Mouse (Mus musculus): ENCODE results near the gene Defb29.
A peak's percentile ranks its signal among the peaks of the same experiment; 100 is the strongest.

Defb29 gene

DNA sequence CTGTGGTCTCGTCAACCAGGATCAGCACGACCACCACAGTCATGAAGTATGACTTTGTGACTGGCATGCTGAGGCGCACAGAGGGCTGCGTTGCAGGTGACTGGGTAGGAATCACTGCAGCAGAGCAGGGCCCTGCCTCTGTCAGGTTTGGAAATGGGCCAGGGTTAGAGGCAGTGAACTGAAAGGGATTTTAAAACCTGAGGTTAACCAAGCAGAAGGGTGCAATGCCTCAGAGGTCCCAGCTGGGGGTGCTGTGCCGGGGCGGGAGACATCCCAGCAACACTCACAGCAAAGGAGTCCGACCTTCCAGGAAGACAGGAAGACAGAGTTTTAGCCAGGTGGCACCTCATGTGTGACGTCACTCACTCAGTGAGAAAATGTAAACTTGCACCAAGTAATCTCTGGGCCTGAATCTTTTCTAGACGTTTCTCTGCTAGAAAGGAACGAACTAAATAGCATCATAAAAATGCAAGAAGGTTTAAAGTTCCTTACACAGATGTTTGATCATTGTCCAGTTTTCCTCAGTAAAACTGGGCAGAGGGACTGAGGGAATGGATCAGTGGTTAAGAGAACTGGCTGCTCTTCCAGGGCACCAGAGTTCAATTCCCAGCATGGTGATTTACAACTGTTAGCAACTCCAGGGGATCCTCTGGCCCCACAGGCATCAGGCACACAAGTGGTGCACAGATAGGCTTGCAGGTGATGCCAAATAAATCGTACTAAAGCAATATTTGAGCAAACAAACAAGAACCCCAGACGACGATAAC lies at the start of gene Defb29:
Gene Defb29 (minus strand): TSS at position 155 of the 767 bp plus-strand sequence.
- no peak for DNase-seq (ENCODE audit: low read depth)

DNA sequence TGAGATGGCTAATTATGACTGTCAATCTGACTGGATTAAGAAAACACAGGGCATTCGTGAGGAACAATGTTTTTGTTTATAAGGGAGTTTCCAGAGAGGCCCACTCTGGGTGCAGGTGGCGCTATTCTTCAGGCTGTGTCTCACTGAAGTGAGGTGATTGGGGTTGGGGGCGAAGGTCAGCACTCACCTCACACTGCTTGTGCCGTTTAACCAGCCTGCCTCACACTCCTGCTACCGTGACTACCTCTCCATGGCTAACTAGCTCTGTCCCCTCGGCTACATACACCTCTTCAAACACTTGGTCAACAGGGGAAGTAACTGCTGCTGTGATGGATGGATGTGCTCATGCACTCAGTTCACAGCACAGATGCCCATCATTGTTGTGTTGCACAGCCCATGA lies 49.1 kb upstream of the Defb29 start:
- no peak for DNase-seq (ENCODE audit: low read depth)

DNA sequence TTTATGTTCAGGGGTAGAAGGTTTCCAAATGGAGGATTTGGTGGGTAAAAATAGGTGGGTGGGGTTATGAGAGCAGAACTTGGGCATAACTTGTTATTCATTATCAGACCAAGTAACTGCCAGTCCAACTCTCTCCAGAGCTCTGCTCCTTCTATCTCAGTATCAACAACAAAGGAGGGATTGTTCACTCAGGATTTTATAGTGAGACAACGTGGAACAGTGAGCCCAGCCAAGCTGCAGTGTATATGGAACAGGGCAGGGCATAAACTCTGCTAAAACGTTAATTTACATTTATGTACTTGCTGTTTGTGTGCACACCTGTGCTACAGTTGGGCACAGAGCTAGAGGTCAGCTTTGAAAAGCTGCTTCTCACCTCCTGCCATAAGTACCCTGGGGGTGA lies 48.6 kb upstream of the Defb29 start:
- DNase-seq (ENCODE audit: low read depth), result no peak

DNA sequence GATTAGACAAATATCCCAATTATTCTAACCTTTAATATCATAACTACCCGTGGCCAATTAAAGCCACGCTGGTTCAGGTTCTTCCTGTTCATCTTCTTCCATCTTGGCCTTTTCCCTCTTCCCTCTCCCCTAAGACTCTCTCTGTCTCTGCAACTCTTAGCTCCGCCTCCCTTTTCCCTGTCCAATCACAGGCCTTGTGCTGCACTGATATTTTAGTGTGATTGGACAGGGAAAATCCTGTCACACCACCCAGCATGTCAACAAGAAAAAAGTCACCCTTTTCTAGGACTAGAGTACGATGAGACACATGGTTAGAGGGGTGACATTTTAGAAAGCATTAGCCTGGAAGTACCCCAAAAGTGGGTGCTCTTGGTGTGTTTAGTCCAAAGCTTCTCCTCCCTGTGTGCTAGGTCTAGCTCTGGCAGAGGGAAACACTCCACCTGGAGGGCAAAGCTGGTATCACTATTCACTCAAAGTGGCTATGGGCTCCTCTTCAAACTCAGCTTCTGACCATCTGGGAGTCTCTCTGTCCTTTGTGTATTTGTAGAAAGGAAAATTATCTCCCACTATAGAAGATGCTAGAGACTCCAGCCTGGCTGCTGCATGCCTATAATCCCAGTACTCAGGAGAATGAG lies 47.1 kb upstream of the Defb29 start:
- DNase-seq (ENCODE audit: low read depth), result no peak

DNA sequence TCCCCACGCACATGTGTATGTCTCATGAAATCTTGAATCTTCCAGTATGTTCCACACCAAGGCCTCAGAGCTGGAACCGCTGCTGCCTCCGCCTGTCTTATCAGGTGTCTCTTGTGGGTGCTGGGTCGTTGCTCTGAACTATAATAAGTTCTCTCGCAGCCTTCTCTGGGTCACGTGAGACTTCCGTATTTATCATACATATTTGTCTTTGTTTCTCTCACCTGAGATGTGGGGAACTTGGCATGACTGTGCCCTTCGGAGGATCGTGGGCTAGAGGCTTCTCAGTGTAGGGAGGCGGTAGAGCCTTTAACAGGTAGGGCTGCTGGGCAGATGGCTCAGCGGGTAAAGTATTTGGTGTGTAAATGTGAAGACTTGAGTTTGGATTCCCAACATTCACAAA lies 40.7 kb upstream of the Defb29 start:
- no peak for DNase-seq (ENCODE audit: low read depth)

DNA sequence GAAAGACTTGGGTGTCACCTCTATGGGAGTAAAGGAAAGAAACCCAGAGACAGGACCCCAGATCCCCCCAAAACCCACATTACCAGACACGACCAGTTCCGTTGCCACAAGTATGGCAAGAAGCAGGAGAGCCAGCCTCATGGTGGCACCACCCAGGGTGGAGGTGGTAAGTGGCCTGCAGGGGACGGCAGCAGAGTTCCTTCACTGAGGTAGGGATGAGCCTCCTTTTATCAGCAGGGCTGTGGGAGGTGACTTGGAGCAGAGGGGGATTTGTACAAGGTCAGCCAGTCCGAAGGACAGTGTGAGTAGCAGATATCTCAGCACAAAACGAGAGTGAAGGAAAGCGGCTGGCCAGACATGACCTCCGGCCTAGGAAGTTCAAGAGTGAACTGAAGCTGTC lies 40.2 kb upstream of the Defb29 start, which contains the start of gene Defb19:
Gene Defb19 (minus strand): TSS at position 206 of the 400 bp plus-strand sequence.
- DNase-seq (ENCODE audit: low read depth), result no peak

DNA sequence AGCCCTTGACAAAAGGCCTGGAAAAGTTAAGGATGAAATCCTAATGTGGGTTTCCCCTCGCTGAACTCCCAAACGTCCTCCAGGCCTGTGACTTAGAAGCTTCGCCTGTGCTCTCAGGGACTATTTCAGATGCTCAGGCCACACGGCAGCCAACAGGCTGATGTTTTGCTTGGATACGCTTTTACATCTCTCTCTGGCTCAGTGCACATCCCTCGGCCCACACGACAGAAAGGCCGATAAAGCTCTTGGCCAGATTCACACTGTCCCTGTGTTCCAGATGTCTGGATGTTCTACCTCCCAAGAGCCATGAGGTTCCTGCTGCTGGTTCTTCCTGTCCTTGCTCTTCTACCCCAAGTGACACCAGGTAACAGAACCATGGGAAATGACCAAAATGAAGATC lies 33.6 kb upstream of the Defb29 start:
- no peak for DNase-seq (ENCODE audit: low read depth)

DNA sequence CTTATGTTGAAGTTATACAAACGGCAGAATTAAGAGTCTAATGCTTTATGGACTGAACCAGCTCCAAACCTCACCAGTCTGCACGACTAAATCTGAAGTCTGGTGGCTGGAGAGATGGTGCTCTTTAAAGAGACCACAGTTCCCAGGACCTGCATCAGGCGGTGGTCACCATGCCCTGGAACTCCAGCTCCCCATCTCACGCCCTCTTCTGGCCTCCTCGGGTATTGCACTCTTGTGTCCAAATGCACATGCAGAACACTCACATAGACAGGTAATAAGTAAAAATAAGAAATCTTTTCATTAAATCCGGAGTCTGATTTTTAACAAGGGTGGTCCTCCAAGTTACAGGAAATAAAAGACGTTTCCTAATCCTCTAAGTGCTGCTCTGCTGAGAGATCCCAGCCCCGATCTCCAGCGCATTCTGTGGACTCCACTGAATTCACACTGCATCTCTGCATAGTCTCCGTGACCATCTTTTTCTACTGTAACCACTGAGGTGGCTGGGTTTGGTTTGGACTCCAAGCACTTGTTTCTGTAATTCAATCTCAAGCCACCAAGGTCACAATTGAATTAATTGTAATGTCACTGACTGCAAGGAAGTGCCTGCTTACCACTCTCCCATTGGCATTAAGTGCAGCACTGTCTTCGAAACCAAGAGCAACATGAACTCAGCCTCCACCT lies 32.4 kb upstream of the Defb29 start, which contains the start of gene Defb21:
Gene Defb21 (plus strand): TSS at position 631 of the 681 bp plus-strand sequence.
- DNase-seq (ENCODE audit: low read depth), result no peak

DNA sequence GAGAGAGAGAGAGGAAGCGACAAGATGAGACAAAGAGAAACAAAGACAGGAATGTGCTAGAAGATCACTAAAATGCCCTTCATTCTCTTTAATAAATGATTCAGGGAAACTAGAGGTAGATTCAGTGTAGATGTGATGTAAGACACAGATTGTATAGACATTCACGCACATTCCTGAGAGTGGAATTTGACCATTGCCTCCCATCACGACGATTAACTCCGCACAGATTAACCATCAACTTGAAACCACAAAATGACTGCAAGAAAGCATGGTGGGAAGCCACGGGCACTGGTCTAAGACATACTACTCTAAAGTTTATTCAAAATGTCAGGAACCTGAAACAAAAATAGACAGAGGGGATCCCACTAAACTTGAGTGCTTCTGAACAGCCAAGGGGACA lies 30.4 kb upstream of the Defb29 start:
- no peak for DNase-seq (ENCODE audit: low read depth)

DNA sequence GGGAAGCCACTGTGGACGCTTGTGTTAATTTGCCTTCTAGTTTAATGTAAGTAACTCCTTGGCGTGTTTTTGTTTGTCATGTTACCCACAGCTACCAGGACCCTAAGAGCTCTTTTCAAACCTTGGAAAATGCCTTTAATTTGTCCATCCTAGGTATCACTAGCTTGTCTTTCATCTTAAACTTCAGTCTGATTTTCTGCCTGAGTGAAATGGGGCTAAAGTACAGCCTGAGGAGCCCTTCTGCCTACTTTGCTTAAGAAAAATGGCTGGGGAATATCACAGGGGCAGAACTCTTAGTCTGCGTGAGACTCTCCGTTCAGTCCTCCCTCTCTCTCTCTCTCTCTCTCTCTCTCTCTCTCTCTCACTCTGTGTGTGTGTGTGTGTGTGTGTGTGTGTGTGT lies 30.0 kb upstream of the Defb29 start:
- no peak for DNase-seq (ENCODE audit: low read depth)

DNA sequence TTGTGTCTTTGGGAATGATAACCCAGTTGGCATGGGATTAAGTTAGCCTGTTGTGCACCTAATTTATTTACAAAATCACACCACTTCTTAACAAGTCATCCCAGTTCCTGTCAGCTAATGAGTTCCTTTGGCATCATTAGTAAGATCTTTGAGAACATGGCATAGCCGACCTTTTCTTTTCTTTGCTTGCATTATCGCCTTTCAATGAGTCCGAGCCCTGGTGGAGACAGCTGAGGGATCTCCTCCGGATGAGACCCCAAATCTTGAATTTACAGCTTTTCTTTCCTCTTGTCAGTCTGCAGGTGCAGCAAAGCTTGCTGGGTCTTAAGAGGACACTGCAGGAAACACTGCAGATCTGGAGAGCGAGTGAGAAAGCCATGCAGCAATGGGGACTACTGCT lies 29.1 kb upstream of the Defb29 start, which contains the start of gene Gm17416:
Gene Gm17416 (plus strand): TSS at position 301 of the 400 bp plus-strand sequence.
- no peak for DNase-seq (ENCODE audit: low read depth)

DNA sequence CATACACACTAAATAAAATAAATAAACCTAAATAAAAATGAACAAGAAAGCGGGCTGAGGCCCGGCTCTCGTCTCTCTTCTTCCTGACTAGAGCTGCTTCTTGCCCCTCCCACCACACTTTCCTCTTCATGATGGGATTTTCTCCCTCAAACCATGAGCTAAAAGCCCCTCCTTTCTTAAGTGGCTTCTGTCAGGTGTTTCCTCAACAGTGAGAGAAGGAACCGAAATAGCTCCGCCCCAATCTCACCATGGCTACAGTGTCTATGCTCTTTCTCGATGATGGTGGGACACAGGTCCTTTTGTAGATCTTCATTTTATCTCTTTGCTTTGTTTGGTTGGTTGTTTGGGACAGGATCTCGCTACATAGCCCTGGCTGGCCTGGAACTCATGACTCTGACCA lies 16.8 kb upstream of the Defb29 start:
- DNase-seq (ENCODE audit: low read depth), result no peak

DNA sequence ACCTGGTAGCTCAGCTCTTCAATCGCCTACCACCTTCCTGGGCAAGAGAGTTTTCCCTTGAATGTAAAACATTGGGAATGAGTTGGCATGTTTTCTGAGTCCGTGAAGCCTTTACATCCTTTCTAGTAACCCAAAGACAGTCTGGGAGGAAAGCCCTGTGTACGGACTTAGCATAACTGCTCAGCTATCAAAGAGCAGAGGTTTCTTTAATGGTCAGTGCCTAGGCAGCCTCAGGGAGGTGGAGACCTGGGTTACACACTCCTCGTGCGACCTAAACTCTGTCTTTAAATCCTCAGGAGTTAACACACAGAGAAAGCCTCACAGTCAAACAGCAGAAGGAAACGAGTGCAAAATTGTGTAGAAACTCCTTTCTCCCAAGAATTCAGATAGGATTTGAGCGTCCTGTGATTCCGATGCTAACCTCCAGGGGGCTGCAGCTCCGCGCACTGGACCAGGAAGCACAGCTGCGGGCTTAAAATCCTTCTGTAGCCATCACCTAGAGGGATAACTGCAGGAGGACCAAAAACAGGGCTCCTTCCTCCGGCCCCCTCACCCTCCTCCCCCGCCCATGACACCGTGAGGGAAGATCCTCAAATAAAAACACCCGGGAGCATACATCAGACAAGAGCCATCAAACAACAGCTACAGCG lies 14.0 kb upstream of the Defb29 start:
- peak; percentile 18 for DNase-seq (ENCODE audit: low read depth)

DNA sequence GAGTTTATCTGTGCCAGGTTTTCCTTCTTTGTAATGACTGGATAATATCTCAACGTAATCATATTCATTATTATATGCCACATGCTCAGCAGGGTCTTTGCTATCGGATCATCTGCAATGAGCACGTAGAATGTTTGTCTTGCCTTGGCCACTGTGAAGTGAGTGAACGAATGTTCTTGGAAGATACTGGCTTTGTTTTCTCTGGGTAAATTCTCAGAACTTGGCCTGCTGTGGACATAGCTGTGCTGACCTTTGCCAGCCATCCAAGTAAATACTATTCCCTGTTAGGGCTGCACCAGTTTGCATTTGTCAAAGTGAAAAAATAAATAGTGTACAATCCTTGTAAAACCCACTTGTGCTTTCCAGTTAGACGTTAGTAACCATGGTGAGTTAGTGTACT lies 8.2 kb upstream of the Defb29 start:
- DNase-seq (ENCODE audit: low read depth), result no peak

DNA sequence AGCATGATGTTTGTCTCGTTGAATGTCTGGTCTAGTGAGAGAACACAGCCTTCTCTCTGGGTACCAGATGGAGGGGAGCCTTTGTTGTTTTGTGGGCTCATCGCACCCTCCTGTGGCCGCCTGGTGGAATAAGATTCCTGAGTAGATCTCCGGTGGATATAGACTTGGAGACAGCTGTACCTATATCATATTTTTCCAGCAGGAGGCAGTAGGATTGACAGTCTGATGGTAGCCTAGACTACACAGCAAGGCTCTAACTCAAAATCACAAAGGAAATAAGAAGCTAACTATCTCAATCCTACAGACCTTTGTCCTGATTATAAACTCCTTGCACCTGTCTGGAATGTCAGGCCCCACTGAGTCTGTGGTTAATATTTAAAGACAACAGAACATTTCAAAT lies 4.8 kb upstream of the Defb29 start:
- DNase-seq (ENCODE audit: low read depth), result peak; percentile 12

DNA sequence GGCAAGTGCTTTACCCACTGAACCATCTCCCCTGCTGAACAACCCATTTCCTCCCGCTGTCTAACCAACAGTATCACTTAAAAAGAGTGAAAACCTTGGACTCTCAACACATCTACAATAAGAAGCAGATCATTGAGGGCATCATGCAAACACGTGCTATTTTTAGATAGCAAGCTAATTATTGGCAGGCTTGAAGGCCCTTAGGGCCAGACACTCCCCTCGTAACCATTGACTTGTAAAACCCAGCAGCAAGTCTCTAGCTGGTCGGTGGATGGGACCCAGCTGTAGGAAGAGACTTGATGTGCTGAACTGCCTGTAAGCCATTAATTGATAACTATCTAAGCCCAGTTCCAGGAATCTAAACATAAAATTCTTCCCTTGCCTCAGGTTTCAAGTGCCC lies 3.6 kb upstream of the Defb29 start:
- no peak for DNase-seq (ENCODE audit: low read depth)

DNA sequence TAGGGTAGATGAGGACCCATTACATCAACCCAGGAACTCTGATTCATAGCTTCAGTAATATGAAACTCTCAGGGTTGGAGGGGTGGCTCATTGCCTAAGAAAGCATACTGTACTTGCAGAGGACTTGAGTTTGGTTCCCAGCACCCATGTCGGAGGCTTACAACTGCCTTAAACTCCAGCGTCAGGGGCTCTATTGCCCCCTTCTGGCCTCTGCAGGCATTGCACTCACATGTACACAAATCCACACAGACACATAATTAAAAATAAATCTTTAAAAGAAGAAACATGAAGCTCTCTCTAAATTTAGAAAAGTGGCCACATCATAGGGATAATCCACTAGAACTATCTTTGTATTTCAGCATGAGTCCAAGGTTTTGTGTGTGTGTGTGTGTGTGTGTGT lies 3.0 kb upstream of the Defb29 start:
- DNase-seq (ENCODE audit: low read depth), result no peak

DNA sequence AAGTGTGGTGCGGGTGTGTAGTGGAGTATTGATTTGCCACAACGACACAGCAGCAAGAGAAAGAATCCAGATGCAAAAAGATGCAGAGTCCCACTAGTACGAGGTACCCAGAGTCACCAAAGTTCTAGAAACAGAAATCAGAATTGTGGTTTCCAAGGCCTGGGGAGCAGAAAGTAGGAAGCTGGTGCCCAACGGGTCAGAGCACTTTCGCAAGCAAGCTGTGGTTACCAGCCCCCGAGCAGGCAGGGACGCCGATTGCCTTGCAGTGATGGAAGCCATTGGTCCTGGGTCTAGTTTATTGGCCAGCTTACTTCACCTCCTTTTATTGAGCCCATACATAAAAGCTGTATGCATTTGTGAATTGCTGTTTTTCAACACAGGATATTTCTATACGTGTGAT lies 2.1 kb upstream of the Defb29 start:
- DNase-seq (ENCODE audit: low read depth), result no peak

DNA sequence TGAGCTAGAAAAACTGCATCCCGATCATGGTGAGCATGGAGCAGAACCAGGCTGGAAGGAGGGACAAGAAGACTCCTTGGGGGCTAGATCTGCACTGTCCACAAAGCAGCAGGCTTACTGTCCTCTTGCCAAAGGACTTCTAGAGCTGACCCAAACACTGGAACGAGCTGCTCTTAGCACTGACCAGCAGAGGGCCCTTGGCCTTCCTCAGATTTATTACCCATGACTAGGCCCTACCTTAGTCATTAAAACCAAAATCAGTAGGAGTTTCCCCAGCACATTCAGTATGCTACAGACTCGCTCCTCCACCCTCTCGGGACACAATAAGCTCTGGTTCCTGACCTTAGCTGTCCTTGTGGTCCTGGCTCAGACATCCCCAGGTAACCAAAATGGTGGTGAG lies 21.9 kb downstream of the Defb29 start, which contains the start of gene Defb28:
Gene Defb28 (plus strand): TSS at position 275 of the 400 bp plus-strand sequence.
- no peak for DNase-seq (ENCODE audit: low read depth)

DNA sequence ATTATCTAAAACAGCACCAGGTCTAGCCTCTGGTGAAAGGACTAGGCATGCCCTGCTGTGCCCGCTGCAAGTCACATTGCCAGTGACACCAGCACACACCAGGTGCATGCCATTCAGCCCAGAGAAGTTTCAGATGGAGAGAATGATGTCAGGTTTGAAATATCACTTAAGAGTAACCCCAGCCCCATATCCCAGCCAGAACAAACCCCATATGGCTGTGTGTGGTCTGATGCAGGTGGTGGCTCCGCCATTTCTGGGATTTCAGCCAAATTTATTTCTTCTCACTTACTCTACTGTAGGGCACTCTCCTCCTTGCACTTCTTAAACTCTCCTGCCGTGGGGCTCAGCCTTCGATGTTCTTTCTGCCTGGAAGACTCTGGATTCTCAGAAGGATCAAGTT lies 23.8 kb downstream of the Defb29 start:
- no peak for DNase-seq (ENCODE audit: low read depth)

DNA sequence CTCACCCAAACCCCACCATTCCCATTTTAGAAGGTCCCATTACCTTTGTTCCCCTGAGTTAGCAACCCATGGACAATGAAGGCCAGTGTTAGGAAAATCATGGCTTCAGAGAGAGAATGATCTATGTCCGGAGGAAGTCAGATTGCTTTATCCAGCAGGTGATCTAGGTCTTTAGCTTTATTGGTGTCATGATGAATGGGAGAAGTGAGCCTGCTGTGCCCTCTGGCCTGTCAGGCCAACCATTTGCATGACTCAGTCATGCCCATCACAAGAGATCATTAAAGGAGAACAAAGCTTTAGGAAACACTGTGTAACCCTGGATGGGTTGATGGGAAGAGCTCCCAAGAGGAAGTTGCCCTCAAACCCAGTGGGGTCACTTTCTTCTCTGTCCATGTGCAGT lies 28.3 kb downstream of the Defb29 start, which contains the start of gene Defb26:
Gene Defb26 (minus strand): TSS at position 101 of the 400 bp plus-strand sequence.
- no peak for DNase-seq (ENCODE audit: low read depth)

DNA sequence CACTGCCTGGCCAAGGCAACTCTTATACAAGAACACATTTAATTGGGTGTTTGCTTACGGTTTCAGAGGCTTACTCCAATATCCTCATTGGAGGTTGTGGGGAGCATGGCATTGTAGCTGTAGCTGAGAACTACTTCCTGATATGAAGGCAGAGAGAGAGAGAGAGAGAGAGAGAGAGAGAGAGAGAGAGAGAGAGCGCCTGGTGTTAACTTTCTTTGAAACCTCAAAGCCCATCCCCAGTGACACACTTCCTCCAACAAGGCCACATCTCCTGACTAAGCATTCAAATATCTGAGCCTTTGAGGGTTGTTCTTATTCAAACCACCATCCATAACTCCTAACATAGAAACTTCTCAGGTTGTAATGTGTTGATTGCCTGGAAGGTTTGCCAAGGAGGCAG lies 35.9 kb downstream of the Defb29 start:
- DNase-seq (ENCODE audit: low read depth), result no peak

Data from fibroblast of lung, adult 2 months (primary cell).